ENCODE assay signal across 25 mouse cellular contexts in the genomic region with DNA sequence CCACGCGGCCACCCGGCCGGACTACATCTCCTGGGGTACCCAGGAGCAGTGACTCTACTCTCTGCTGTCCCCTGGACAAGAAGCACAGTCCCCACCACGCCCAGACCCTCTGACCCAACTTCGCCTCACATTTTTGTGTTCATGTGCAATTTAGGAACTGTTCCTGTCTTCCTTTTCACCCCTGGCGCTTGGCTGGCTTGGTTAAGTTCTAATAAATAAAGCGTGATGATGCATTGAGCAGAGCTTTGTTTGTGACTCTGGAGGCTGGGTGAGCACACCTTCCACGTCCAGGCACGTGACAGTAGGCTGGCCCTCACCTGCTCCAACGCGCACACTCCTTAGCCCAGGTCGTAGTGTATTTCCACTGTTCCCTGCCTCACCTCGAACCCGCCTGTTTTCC. TPM values are rescaled to one million over a fixed set of nuclear protein-coding genes. Genes with fewer than 3 reads are reported as not detected.
DNase-seq lines count a peak whose midpoint lies in the region; ATAC-seq and TF ChIP-seq lines count a peak whose summit lies in the region.
"Had no signal": no experiment of that assay in that cellular context is flagged by ENCODE, and none has a peak within 500 bp of the region (broad histone marks: within the 10 kb centered on the region; RNA-seq: fewer than 3 reads in every experiment).

No protein-coding gene starts in this region.

- no peak overlapping the region for H3K9ac ChIP-seq in midbrain, embryonic 11.5 days (ENCODE audit: low read length)
- no peak overlapping the region for H3K9ac ChIP-seq in stomach, postnatal 0 days (ENCODE audit: low read length)
- H3K9ac ChIP-seq: embryonic facial prominence, embryonic 13.5 days; embryonic facial prominence, embryonic 15.5 days; forebrain, embryonic 12.5 days had no signal

- H3K27me3 ChIP-seq in midbrain, embryonic 11.5 days (ENCODE audit: control insufficient read depth, insufficient read depth, low read length) = peaks cover 44% of the 10 kb centered on the region
- peaks cover 86% of the 10 kb centered on the region for H3K27me3 ChIP-seq in midbrain, embryonic 10.5 days (ENCODE audit: low read depth, poor library complexity, severe bottlenecking)
- H3K27me3 ChIP-seq in stomach, postnatal 0 days (ENCODE audit: control insufficient read depth, insufficient read depth, low read length) = no peaks in the 10 kb centered on the region
- H3K27me3 ChIP-seq: CH12.LX, Patski had no signal

- 92% methylated on average over 15 of the region's 15 CpGs for WGBS in midbrain, embryonic 11.5 days
- WGBS in midbrain, embryonic 10.5 days = 86% methylated on average over 15 of the region's 15 CpGs
- 80% methylated on average over 15 of the region's 15 CpGs for WGBS in stomach, postnatal 0 days

- H3K4me1 ChIP-seq in midbrain, embryonic 11.5 days (ENCODE audit: control insufficient read depth, insufficient read depth, low read length) = peaks cover 4% of the 10 kb centered on the region
- peaks cover 31% of the 10 kb centered on the region for H3K4me1 ChIP-seq in midbrain, embryonic 10.5 days
- peaks cover 12% of the 10 kb centered on the region; the same call in 1 of the 2 replicates for H3K4me1 ChIP-seq in brown adipose tissue, adult 24 weeks (ENCODE audit: control insufficient read depth, insufficient read depth, insufficient read length, low read length)
- no peaks in the 10 kb centered on the region; the same call in 1 of the 2 replicates for H3K4me1 ChIP-seq in stomach, postnatal 0 days (replicated peaks; ENCODE audit: control insufficient read depth, insufficient read depth)

- H3K4me2 ChIP-seq in midbrain, embryonic 11.5 days = no peak overlapping the region
- no peak overlapping the region for H3K4me2 ChIP-seq in stomach, postnatal 0 days (replicated peaks; ENCODE audit: low read depth)
- H3K4me2 ChIP-seq: embryonic facial prominence, embryonic 13.5 days; embryonic facial prominence, embryonic 15.5 days; forebrain, embryonic 12.5 days had no signal

- intact Hi-C loops in gastrocnemius, adult 2 months (cut with DNase I) = no loop called here
- intact Hi-C loops in gastrocnemius, postnatal 36 days (cut with DNase I) = no loop called here

- peak overlapping the region; percentile 48; the same call in 1 of the 2 replicates for H3K4me3 ChIP-seq in gastrocnemius, adult 2 months
- H3K4me3 ChIP-seq in midbrain, embryonic 11.5 days (ENCODE audit: low read depth, low read length) = no peak overlapping the region
- no peak overlapping the region for H3K4me3 ChIP-seq in midbrain, embryonic 10.5 days
- no peak overlapping the region for H3K4me3 ChIP-seq in brown adipose tissue, adult 24 weeks (ENCODE audit: insufficient read depth, low read depth, low read length)
- no peak overlapping the region for H3K4me3 ChIP-seq in stomach, postnatal 0 days (ENCODE audit: low read depth, low read length)
- H3K4me3 ChIP-seq: embryonic facial prominence, embryonic 13.5 days; embryonic facial prominence, embryonic 15.5 days; erythroblast, embryonic 14.5 days; forebrain, embryonic 10.5 days; forebrain, embryonic 12.5 days had no signal

- no peaks in the 10 kb centered on the region for H3K9me3 ChIP-seq in midbrain, embryonic 11.5 days (ENCODE audit: control insufficient read depth, low read length)
- H3K9me3 ChIP-seq in midbrain, embryonic 10.5 days (replicated peaks) = no peaks in the 10 kb centered on the region
- no peaks in the 10 kb centered on the region for H3K9me3 ChIP-seq in stomach, postnatal 0 days (ENCODE audit: control insufficient read depth, low read length)
- H3K9me3 ChIP-seq: embryonic facial prominence, embryonic 13.5 days; embryonic facial prominence, embryonic 15.5 days; forebrain, embryonic 10.5 days; forebrain, embryonic 12.5 days; G1E had no signal

- H3K36me3 ChIP-seq in midbrain, embryonic 11.5 days (ENCODE audit: control insufficient read depth, insufficient read depth, low read length) = no peaks in the 10 kb centered on the region
- H3K36me3 ChIP-seq in midbrain, embryonic 10.5 days = peaks cover 13% of the 10 kb centered on the region; the same call in 1 of the 2 replicates
- peaks cover 33% of the 10 kb centered on the region for H3K36me3 ChIP-seq in stomach, postnatal 0 days (ENCODE audit: control insufficient read depth, insufficient read depth, low read length)

- no peak for TF ChIP-seq EP300 in stomach, postnatal 0 days (optimal IDR thresholded peaks at IDR 0.05)

- no peak for DNase-seq in gastrocnemius, adult 2 months
- DNase-seq in gastrocnemius, postnatal 36 days = no peak
- peak; percentile 21 for DNase-seq in midbrain, embryonic 11.5 days (ENCODE audit: low spot score, missing footprints)
- DNase-seq in midbrain, embryonic 10.5 days (ENCODE audit: low spot score) = no peak
- no peak for DNase-seq in stomach, postnatal 0 days (ENCODE audit: low spot score)
- no peak for DNase-seq in embryo, embryonic 10.5 days (ENCODE audit: low spot score)
- DNase-seq: adrenal gland, adult 8-10 months; B cell, adult 2 months; cerebellum, adult 11 months; cerebellum, adult 2 months; cerebellum, adult 9-10 months; embryo, embryonic 11 days had no signal

- no peak for TF ChIP-seq CTCF in gastrocnemius, adult 2 months (IDR thresholded peaks at IDR 0.05)
- no peak for TF ChIP-seq CTCF in stomach, postnatal 0 days (IDR thresholded peaks at IDR 0.05; ENCODE audit: low read depth)

- no peak for ATAC-seq in midbrain, embryonic 11.5 days (ENCODE audit: low FRiP score)
- ATAC-seq in stomach, postnatal 0 days (ENCODE audit: low FRiP score, low TSS enrichment) = no peak
- ATAC-seq: activated CD4-positive, CD25-positive, alpha-beta regulatory T cell, adult 4 months; CD4-positive, CD25-positive, alpha-beta regulatory T cell, adult 4 months; forebrain, embryonic 14.5 days; forebrain, embryonic 16.5 days; Patski had no signal

- H3K27ac ChIP-seq in gastrocnemius, adult 2 months = peak overlapping the region; percentile 86
- no peak overlapping the region for H3K27ac ChIP-seq in midbrain, embryonic 11.5 days (ENCODE audit: low read depth, low read length)
- no peak overlapping the region for H3K27ac ChIP-seq in midbrain, embryonic 10.5 days (replicated peaks)
- peak overlapping the region; percentile 49; the same call in 1 of the 2 replicates for H3K27ac ChIP-seq in brown adipose tissue, adult 24 weeks (replicated peaks; ENCODE audit: low read depth, low read length)
- H3K27ac ChIP-seq in stomach, postnatal 0 days (replicated peaks) = 0 out of 2 replicates have a peak overlapping the region, but pooled peaks have one; percentile 4
- H3K27ac ChIP-seq: embryonic facial prominence, embryonic 13.5 days; embryonic facial prominence, embryonic 15.5 days; forebrain, embryonic 10.5 days; forebrain, embryonic 12.5 days had no signal

RNA-seq across cellular contexts. Expression of a gene that starts 5.8 kb away (rescaled TPM):
- 1 to 10 TPM; 2.4 to 3.6 TPM for total RNA-seq in gastrocnemius, adult 2 months (2021)
- 1 to 10 TPM; 2.3 to 2.6 TPM for total RNA-seq in gastrocnemius, postnatal 36 days (2021)
- polyA plus RNA-seq in midbrain, embryonic 11.5 days (2014; fragmentation: Nextera tagmentation; extraction: Ambion mirVana) = 3.4 and 5.1 TPM in 2 replicates
- polyA plus RNA-seq in midbrain, embryonic 10.5 days (2016; fragmentation: Nextera tagmentation; extraction: Ambion mirVana) = 2.1 and 3.9 TPM in 2 replicates
- polyA plus RNA-seq in brown adipose tissue, adult 24 weeks (2012; ENCODE audit: insufficient read depth, insufficient read length, missing spikeins) = 1.1 and 1.9 TPM in 2 replicates
- 3.0 and 3.1 TPM in 2 replicates for polyA plus RNA-seq in stomach, postnatal 0 days (2015; fragmentation: Nextera tagmentation; extraction: Ambion mirVana)
- total RNA-seq: G1E had no signal
- polyA plus RNA-seq: erythroblast, embryonic 14.5 days; G1E had no signal

RNA-seq across cellular contexts. Expression of a gene that starts 8.8 kb away (rescaled TPM):
- 1 to 10 TPM; 1.2 to 1.6 TPM for total RNA-seq in gastrocnemius, adult 2 months (2021)
- 1 to 10 TPM; 1.1 to 2.1 TPM for total RNA-seq in gastrocnemius, postnatal 36 days (2021)
- polyA plus RNA-seq in midbrain, embryonic 11.5 days (2014; fragmentation: Nextera tagmentation; extraction: Ambion mirVana) = 0.30 and 0.32 TPM in 2 replicates
- polyA plus RNA-seq in midbrain, embryonic 10.5 days (2016; fragmentation: Nextera tagmentation; extraction: Ambion mirVana) = 0.28 and 0.43 TPM in 2 replicates
- 7.2 and 11.2 TPM in 2 replicates for polyA plus RNA-seq in brown adipose tissue, adult 24 weeks (2012; ENCODE audit: insufficient read depth, insufficient read length, missing spikeins)
- 0.52 and 0.94 TPM in 2 replicates for polyA plus RNA-seq in stomach, postnatal 0 days (2015; fragmentation: Nextera tagmentation; extraction: Ambion mirVana)

RNA-seq across cellular contexts. Expression of a gene that starts 9.6 kb away (rescaled TPM):
- 10 to 100 TPM; 20.7 to 35.3 TPM for total RNA-seq in gastrocnemius, adult 2 months (2021)
- 10 to 100 TPM; 22.4 to 27.6 TPM for total RNA-seq in gastrocnemius, postnatal 36 days (2021)
- 5.8 and 7.2 TPM in 2 replicates for polyA plus RNA-seq in midbrain, embryonic 11.5 days (2014; fragmentation: Nextera tagmentation; extraction: Ambion mirVana)
- polyA plus RNA-seq in midbrain, embryonic 10.5 days (2016; fragmentation: Nextera tagmentation; extraction: Ambion mirVana) = 4.5 and 5.6 TPM in 2 replicates
- polyA plus RNA-seq in brown adipose tissue, adult 24 weeks (2012; ENCODE audit: insufficient read depth, insufficient read length, missing spikeins) = 21.8 and 33.6 TPM in 2 replicates
- 23.8 and 25.6 TPM in 2 replicates for polyA plus RNA-seq in stomach, postnatal 0 days (2015; fragmentation: Nextera tagmentation; extraction: Ambion mirVana)
- polyA plus RNA-seq: activated CD4-positive, CD25-positive, alpha-beta regulatory T cell, adult 4 months; CD4-positive, CD25-positive, alpha-beta regulatory T cell, adult 4 months had no signal

RNA-seq across cellular contexts. Expression of a gene that starts 13.7 kb away (rescaled TPM):
- total RNA-seq in gastrocnemius, adult 2 months (2021) = not detected
- not detected for total RNA-seq in gastrocnemius, postnatal 36 days (2021)
- not detected in 2 replicates for polyA plus RNA-seq in midbrain, embryonic 11.5 days (2014; fragmentation: Nextera tagmentation; extraction: Ambion mirVana)
- polyA plus RNA-seq in midbrain, embryonic 10.5 days (2016; fragmentation: Nextera tagmentation; extraction: Ambion mirVana) = 0.17 and 0.20 TPM in 2 replicates
- 1.2 TPM in 1 of 2 replicates, not detected in the other for polyA plus RNA-seq in brown adipose tissue, adult 24 weeks (2012; ENCODE audit: insufficient read depth, insufficient read length, missing spikeins)
- 0.16 and 0.24 TPM in 2 replicates for polyA plus RNA-seq in stomach, postnatal 0 days (2015; fragmentation: Nextera tagmentation; extraction: Ambion mirVana)
- total RNA-seq: G1E had no signal
- polyA plus RNA-seq: forebrain, embryonic 10.5 days; forebrain, embryonic 16.5 days; G1E had no signal

RNA-seq across cellular contexts. Expression of a gene that starts 41.8 kb away (rescaled TPM):
- 10 to 100 TPM; 22.0 to 30.2 TPM for total RNA-seq in gastrocnemius, adult 2 months (2021)
- 10 to 100 TPM; 23.9 TPM for total RNA-seq in gastrocnemius, postnatal 36 days (2021)
- polyA plus RNA-seq in midbrain, embryonic 11.5 days (2014; fragmentation: Nextera tagmentation; extraction: Ambion mirVana) = 96.3 and 108 TPM in 2 replicates
- polyA plus RNA-seq in midbrain, embryonic 10.5 days (2016; fragmentation: Nextera tagmentation; extraction: Ambion mirVana) = 131 and 135 TPM in 2 replicates
- polyA plus RNA-seq in brown adipose tissue, adult 24 weeks (2012; ENCODE audit: insufficient read depth, insufficient read length, missing spikeins) = 46.6 and 49.2 TPM in 2 replicates
- polyA plus RNA-seq in stomach, postnatal 0 days (2015; fragmentation: Nextera tagmentation; extraction: Ambion mirVana) = 29.7 and 29.8 TPM in 2 replicates

Comparison
In these comparisons a context has a peak if more than half of its experiments do, and no peak if none do; other contexts are left out.
1. H3K27ac ChIP-seq: peak in gastrocnemius, adult 2 months (single experiment), brown adipose tissue, adult 24 weeks (single experiment) and stomach, postnatal 0 days (single experiment); none in midbrain, embryonic 11.5 days (single experiment) and midbrain, embryonic 10.5 days (single experiment).